Mouse (Mus musculus): ENCODE results near the gene Gngt2.
A peak's percentile ranks its signal among the peaks of the same experiment; 100 is the strongest.

- TF ChIP-seq CTCF (IDR thresholded peaks at IDR 0.05; ENCODE audit: control insufficient read depth, insufficient read depth, insufficient read length), result no peak
- TF ChIP-seq USF1 (IDR thresholded peaks at IDR 0.05; ENCODE audit: low read depth), result no peak
- TF ChIP-seq MYOD1 (IDR thresholded peaks at IDR 0.05; ENCODE audit: control insufficient read depth, insufficient read length, low read depth), result no peak
- no peak for TF ChIP-seq CEBPB (IDR thresholded peaks at IDR 0.05; ENCODE audit: low read depth)
- peak; percentile 71 for TF ChIP-seq MAX (IDR thresholded peaks at IDR 0.05)
- no peak for TF ChIP-seq FOSL1 (IDR thresholded peaks at IDR 0.05; ENCODE audit: insufficient read depth, low read length, poor library complexity, severe bottlenecking)
- TF ChIP-seq MYOG (IDR thresholded peaks at IDR 0.05; ENCODE audit: control insufficient read depth, extremely low read depth, insufficient read length), result no peak
These were observed 12.7 kb upstream of the Gngt2 start, which contains the start of gene Phospho1 for GRCm38 (mm10) chr11:95824071-95824876.

Data from C2C12 (cell line).